Mouse (Mus musculus) heart, adult 2 months (tissue): ENCODE measurements around the gene Pum2. TPM values are rescaled to one million over a fixed set of nuclear protein-coding genes. Genes with fewer than 3 reads are reported as not detected.

Experiments used
- DNase-seq, 2 experiments: peaks; one replicate each; pipeline ENCODE4 v3.0.0; 2021
- H3K27ac ChIP-seq: fragments of 200-600 bp; 2 replicates; pipeline ENCODE4 v1.8.1; 2022
- H3K27me3 ChIP-seq: fragments of 200-500 bp; 2 replicates; pipeline ENCODE4 v1.6.1; 2012; ENCODE audit warnings: mild to moderate bottlenecking, low read length, inconsistent platforms, mixed read lengths; ENCODE audit not compliant: control insufficient read depth, insufficient read depth
- H3K36me3 ChIP-seq: fragments of 200-500 bp; 2 replicates; pipeline ENCODE4 v1.6.1; 2012; ENCODE audit warnings: low read length, inconsistent platforms; ENCODE audit not compliant: control insufficient read depth, insufficient read depth
- H3K4me1 ChIP-seq: fragments of 200-500 bp; 2 replicates; pipeline ENCODE4 v1.6.1; 2011; ENCODE audit warnings: low read length; ENCODE audit not compliant: control insufficient read depth, insufficient read depth
- H3K4me3 ChIP-seq: fragments of 200-600 bp; 2 replicates; pipeline ENCODE4 v1.8.1; 2022
- H3K79me2 ChIP-seq: fragments of 200-500 bp; replicated peaks from 2 replicates; pipeline ENCODE4 v1.6.1; 2012; ENCODE audit warnings: mild to moderate bottlenecking, inconsistent platforms, low read length, moderate library complexity, mixed read lengths; ENCODE audit not compliant: control insufficient read depth, insufficient read depth
- H3K9ac ChIP-seq: fragments of 200-500 bp; 2 replicates; pipeline ENCODE4 v1.6.1; 2012; ENCODE audit warnings: low read depth, mild to moderate bottlenecking, control low read depth, inconsistent platforms, low read length, mixed read lengths
- CTCF ChIP-seq: fragments of 200-600 bp; IDR thresholded peaks from 2 replicates; pipeline ENCODE4 v1.8.1; 2022; ENCODE audit warnings: antibody characterized with exemption, mild to moderate bottlenecking, moderate library complexity
- EP300 ChIP-seq: fragments of 200-500 bp; IDR thresholded peaks from 2 replicates; pipeline ENCODE4 v1.6.1; 2011; ENCODE audit warnings: low read depth, low read length, control low read depth; ENCODE audit not compliant: insufficient read depth
- POLR2A ChIP-seq: fragments of 200-500 bp; IDR thresholded peaks from 2 replicates; pipeline ENCODE4 v1.6.1; 2011; ENCODE audit warnings: mild to moderate bottlenecking, low read depth, low read length, control low read depth; ENCODE audit not compliant: insufficient read depth
- WGBS: fragments of 180-500 bp; shearing (Covaris S2); methylation state at CpG from one replicate; pipeline ENCODE4 v1.1.7; 2018; 5-methylcytosine and 5-hydroxymethylcytosine counted together
- intact Hi-C: fragments of 180-260 bp; cut with DNase I; formaldehyde crosslinking; loops from one replicate; pipeline ENCODE4 v1.15.1; 2025
- polyA plus RNA-seq: library from polyadenylated mRNA; depleted of rRNA; stranded (reverse); fragments of >200 nt; gene quantifications from 2 replicates; pipeline ENCODE4 v1.2.3, GENCODE M21; 2012
- total RNA-seq, 2 experiments: library from RNA; stranded (reverse); gene quantifications; 2 replicates each; pipeline ENCODE4 v1.2.3; 2021

The Pum2 gene
- total and polyA plus RNA-seq, 3 experiments, result 38.6 to 130 (median 130) TPM

GRCm38 (mm10) chr12:8698895-8699294, 25.0 kb downstream of the Pum2 start:
- TF ChIP-seq POLR2A (no peak), EP300 (0 out of 2 replicates have a peak, but pooled peaks have one; percentile 27), CTCF (peak; percentile 88)
- H3K79me2 ChIP-seq, result peaks cover 5% of the 10 kb centered on the region; the same call in 1 of the 2 replicates
- H3K36me3 ChIP-seq, result peaks cover 10% of the 10 kb centered on the region
- H3K9ac ChIP-seq, result no peak overlapping the region
- no peaks in the 10 kb centered on the region for H3K27me3 ChIP-seq
- WGBS, result 47% methylated on average over 2 of the region's 2 CpGs
- no peak overlapping the region for H3K4me3 ChIP-seq
- intact Hi-C loops, result loop anchor here (5.0 kb wide), 2 partner anchors 183 to 303 kb away; no protein-coding TSS in a partner anchor
- no peaks in the 10 kb centered on the region; the same call in 1 of the 2 replicates for H3K4me1 ChIP-seq
- H3K27ac ChIP-seq, result no peak overlapping the region
- DNase-seq, result peak; percentile 28 to 46

- H3K27me3 ChIP-seq, result no peaks in the 10 kb centered on the region
- H3K4me1 ChIP-seq, result no peaks in the 10 kb centered on the region; the same call in 1 of the 2 replicates
- no peak for TF ChIP-seq CTCF
- no peak for TF ChIP-seq POLR2A
- TF ChIP-seq EP300, result no peak
- H3K79me2 ChIP-seq, result 0 out of 2 replicates have a peak, but pooled peaks cover 1% of the 10 kb centered on the region
- H3K9ac ChIP-seq, result no peak overlapping the region
- H3K4me3 ChIP-seq, result no peak overlapping the region
- intact Hi-C loops, result no loop called here
- no peak overlapping the region for H3K27ac ChIP-seq
- DNase-seq, result no peak
- peaks cover 10% of the 10 kb centered on the region for H3K36me3 ChIP-seq
- WGBS, result 33% methylated on average over 1 of the region's 1 CpGs
These were observed 30.1 kb downstream of the Pum2 start for GRCm38 (mm10) chr12:8703988-8704387.

GRCm38 (mm10) chr12:8708876-8709275, 34.9 kb downstream of the Pum2 start:
- TF ChIP-seq POLR2A, result no peak
- no peak for TF ChIP-seq CTCF
- TF ChIP-seq EP300, result no peak
- no peaks in the 10 kb centered on the region for H3K79me2 ChIP-seq
- 55% methylated on average over 2 of the region's 2 CpGs for WGBS

GRCm38 (mm10) chr12:8712665-8713064, 38.7 kb downstream of the Pum2 start:
- no peak overlapping the region for H3K27ac ChIP-seq
- no peaks in the 10 kb centered on the region for H3K27me3 ChIP-seq
- H3K4me1 ChIP-seq, result no peaks in the 10 kb centered on the region
- no peak overlapping the region for H3K9ac ChIP-seq
- WGBS, result 62% methylated on average over 2 of the region's 2 CpGs
- DNase-seq, result no peak
- intact Hi-C loops, result no loop called here
- TF ChIP-seq CTCF (no peak), POLR2A (no peak), EP300 (no peak)
- H3K36me3 ChIP-seq, result no peaks in the 10 kb centered on the region; the same call in 1 of the 2 replicates
- H3K4me3 ChIP-seq, result no peak overlapping the region
- H3K79me2 ChIP-seq, result no peaks in the 10 kb centered on the region

More at GRCm38 (mm10) chr12:8708876-8709275, 34.9 kb downstream of the Pum2 start:
- H3K4me3 ChIP-seq, result no peak overlapping the region
- no peak overlapping the region for H3K9ac ChIP-seq
- H3K27ac ChIP-seq, result no peak overlapping the region
- H3K27me3 ChIP-seq, result no peaks in the 10 kb centered on the region
- no peaks in the 10 kb centered on the region for H3K4me1 ChIP-seq
- H3K36me3 ChIP-seq, result peaks cover 2% of the 10 kb centered on the region
- intact Hi-C loops, result no loop called here
- DNase-seq, result no peak

DNA sequence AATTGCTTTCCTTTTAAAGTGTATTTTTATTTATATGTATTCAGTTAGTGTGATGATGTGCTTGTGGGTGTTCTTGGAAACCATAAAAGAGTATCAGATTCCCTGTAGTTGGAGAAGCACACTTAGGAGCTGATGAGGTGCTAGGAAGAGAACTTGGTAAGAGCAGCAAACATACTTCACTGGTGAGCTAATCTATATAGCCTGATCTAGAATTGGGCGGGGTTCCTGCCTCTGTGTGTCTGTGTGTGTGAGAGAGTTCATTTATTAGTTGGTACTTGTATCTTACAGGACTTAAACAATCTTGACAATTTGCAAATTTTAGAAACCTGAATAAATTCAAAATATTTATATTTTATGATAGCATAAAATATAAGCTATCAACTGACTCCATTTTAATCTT, 42.2 kb downstream of the Pum2 start:
- Histone ChIP-seq H3K27me3 (no peaks in the 10 kb centered on the region), H3K4me1 (no peaks in the 10 kb centered on the region), H3K27ac (no peak overlapping the region), H3K36me3 (no peaks in the 10 kb centered on the region; the same call in 1 of the 2 replicates), H3K4me3 (no peak overlapping the region), H3K79me2 (no peaks in the 10 kb centered on the region), H3K9ac (no peak overlapping the region)
- DNase-seq, result no peak
- intact Hi-C loops, result no loop called here
- WGBS, result 90% methylated on average over 1 of the region's 1 CpGs
- TF ChIP-seq EP300 (no peak), POLR2A (no peak), CTCF (no peak)

DNA sequence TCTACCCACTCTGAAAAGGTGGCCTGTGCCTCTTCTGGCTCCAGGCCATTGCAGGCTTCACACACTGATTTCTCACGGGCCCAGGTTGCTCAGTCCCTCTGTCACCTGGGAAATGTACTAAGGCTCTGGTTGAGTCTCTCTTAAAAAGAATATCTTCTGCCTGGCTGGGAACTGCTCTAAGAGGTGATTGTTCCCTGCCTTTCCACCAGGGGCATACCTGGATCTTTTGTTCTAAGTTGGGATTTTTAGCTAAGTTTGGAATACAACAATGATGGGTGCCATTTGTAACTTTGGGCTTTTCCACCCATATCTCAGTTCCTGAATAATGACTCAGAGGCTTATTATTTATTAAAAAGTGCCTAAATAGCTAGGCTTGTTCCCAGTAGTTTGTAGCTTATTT, 53.0 kb downstream of the Pum2 start:
- no peak for DNase-seq
- Histone ChIP-seq H3K4me1 (no peaks in the 10 kb centered on the region), H3K4me3 (no peak overlapping the region), H3K79me2 (no peaks in the 10 kb centered on the region), H3K9ac (no peak overlapping the region), H3K27me3 (no peaks in the 10 kb centered on the region), H3K27ac (no peak overlapping the region), H3K36me3 (peaks cover 6% of the 10 kb centered on the region)
- intact Hi-C loops, result no loop called here
- 63% methylated on average over 1 of the region's 1 CpGs for WGBS
- peak; percentile 30 for TF ChIP-seq CTCF
- no peak for TF ChIP-seq POLR2A
- TF ChIP-seq EP300, result no peak
